Mouse (Mus musculus) bone marrow macrophage, adult 2 months (primary cell): ENCODE measurements around the gene Ppp1r36.

ENCODE experiments used
- CTCF ChIP-seq: IDR thresholded peaks from 2 replicates; pipeline ENCODE4 v1.5.1; 2012; ENCODE audit warnings: low read depth, mild to moderate bottlenecking, low read length, moderate library complexity
- POLR2A ChIP-seq: IDR thresholded peaks from 2 replicates; pipeline ENCODE4 v1.6.1; 2012; ENCODE audit warnings: mild to moderate bottlenecking, low read depth, low read length, borderline replicate concordance

- no peak for TF ChIP-seq CTCF
- no peak for TF ChIP-seq POLR2A
These were observed 61.8 kb downstream of the Ppp1r36 start for GRCm38 (mm10) chr12:76479174-76479573.
